Mouse (Mus musculus) kidney, postnatal 25 days (tissue): Measurements from ENCODE around the gene Tnni3k.

Experiments used
- DNase-seq, 2 experiments: peaks; one replicate each; pipeline ENCODE4 v3.0.0; 2021; ENCODE audit warnings: mixed read lengths in 2 of 2

Gene Tnni3k

GRCm38 (mm10) chr3:155055231-155055916 is at the start of gene Tnni3k:
TSS of gene Tnni3k (minus strand) at chr3:155055407.
- DNase-seq, result no peak

DNA sequence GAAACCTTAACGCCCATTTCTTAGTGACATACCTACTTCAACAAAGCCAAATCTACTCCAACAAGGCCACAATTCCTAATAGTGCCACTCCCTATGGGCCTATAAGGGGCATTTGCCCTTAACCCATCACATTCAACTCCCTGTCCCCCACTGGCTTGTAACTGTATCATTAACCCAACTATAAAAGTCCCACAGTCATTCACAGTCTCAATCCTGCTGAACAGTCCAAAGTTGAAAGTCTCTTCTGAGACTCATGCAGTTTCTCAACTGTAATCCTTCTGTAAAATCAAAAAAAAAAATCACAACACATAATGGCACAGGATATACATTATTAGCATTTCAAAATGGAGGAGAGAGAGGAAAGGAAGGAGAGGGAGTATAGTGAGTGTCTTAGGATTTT is 44.1 kb upstream of the Tnni3k start:
- no peak for DNase-seq

DNA sequence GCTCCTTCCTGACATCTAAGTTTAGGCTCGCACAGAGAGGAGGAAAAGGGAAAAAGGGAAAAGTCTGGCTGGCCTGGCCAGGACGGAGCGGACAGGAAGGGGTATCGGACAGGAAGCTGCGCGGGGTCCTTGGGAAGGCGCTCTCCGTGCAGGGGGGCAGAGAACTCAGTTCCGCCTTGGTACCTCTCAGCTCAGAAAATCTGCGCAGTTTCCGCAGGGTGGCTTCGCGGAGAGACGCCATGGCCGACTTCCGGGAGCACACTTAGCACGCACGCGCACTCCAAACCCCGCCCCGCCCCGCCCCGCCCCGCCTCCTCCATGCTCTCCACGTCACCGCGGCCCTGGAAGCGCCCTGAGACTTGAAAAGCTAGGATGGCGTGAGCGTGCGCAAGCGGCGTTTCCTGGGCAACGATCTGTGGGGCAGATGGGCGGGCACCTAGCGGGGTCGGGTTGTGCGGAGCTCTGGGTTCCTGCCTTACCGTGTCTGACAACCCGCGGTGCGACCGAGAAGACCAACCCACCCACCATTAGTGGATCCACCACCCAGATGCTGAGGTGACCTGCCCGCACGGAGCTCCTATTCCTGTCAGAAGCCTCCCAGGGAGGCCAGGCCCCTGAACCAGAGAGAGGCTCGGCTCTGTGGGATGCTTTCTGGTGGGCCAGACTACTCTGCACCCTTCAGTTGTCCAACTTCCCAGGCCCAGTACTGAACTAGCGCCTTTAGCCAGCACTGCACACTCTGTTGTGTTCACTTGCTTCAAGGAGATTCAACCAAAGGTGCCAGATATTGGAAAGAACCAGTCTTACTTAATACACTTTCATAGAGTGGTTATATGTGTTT is 38.1 kb upstream of the Tnni3k start, which contains the start of the genes Fpgt and Lrriq3:
Gene Fpgt (minus strand): TSS at position 288 of the 841 bp plus-strand sequence.
Gene Lrriq3 (plus strand): TSS at position 319 of the 841 bp plus-strand sequence.
- peak; percentile 92 to 96 for DNase-seq

DNA sequence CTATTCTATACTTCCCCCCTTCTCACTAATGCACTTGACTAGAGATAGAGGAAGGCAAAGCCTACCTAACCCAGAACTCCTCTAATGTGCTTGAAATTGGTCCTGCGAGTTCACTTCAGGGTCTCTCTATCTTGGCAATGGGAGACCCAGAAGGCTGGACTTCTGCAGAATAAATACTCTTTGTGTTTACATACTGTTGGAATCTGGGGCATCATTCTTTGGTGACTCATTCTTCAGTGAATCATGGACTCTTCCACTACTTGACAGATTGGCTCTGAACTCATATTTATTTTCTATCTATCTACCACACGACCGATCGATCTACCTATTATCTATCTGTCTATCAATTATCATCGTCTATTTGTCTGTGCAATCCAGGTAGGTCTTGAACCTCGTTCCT is 36.9 kb upstream of the Tnni3k start:
- DNase-seq, result no peak

GRCm38 (mm10) chr3:155077908-155078307 is 22.7 kb upstream of the Tnni3k start:
- no peak for DNase-seq

DNA sequence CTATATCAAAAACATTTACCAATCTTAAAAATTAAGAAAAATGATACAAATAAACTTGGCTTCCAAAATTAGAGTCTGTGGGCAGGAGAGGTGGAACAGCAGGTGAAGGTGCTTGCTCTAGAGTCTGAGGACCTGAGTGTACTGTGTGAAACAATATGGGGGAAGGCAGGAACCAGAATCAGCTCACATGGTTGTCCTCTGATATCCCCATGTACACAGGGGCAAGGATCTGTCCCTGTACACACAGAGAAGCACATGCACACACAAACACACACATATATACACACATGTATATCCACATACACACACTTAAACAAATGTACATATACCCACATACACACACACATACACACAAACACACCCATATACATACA is 4.2 kb upstream of the Tnni3k start:
- no peak for DNase-seq

DNA sequence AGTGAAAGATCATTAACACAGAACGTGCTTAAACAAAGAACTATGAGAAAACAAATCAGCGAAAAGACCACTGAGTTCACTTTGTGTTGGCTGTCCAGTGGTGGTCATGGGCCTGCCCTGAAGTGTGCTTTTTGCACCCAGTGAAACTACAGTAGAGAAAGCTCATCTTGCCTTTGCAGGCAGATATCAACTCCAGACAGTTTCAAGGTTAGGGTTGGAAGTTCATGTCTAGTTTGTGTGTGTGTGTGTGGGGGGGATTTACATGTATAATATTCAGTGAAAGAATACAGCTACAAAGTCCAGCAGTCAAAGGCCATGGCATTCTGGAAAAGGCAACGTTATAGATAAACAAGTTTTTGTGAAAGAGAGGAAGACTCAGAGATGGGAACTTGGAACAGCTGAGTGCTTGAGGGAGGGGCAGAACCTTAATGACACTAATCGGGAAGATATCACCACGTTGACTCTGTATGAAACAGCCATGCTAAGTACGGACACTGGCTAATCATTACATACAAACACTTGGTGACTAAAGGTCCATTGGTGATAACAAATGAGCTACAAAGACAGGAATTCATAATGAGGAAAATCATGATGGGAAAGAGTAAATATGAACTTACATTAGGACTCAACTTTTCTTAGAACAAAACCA is 3.7 kb upstream of the Tnni3k start:
- DNase-seq, result no peak

DNA sequence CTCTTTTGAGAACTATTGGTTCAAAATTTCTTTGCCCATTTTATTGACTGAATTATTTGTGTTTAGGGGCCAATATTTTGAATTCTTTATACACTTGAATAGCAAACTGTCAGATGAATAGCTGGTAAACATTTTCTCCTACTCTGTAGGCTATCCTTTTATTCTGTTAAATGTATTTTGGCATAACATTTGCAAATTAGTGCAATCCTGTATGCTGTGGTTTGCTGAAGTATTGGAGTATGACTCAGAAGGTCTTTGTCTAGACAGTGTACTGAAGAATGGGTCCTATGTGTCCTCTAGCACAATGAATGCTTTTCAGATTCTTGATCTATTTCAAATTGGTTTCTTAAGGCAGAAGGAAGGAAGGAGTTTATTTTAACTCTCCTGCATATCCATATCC is 2.4 kb upstream of the Tnni3k start:
- DNase-seq, result no peak

DNA sequence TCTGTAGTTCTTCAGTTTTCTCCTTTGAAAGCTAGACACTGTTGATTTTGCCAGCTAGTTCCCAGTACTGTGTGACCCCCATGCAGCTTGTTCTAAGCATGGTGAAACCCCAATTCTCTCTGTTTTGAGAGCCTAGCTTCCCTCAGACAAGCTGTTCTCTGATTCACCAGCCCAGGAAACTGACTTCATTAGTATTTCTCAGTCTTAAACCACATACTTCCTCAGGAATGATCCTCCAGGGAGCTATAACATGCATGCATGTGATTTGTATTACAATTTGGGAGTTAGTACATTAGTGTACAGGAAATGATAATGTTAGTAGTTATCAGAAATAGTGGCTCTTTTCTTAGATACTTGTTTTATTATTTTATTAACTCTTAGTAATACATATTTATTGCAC is 1.4 kb upstream of the Tnni3k start:
- no peak for DNase-seq

DNA sequence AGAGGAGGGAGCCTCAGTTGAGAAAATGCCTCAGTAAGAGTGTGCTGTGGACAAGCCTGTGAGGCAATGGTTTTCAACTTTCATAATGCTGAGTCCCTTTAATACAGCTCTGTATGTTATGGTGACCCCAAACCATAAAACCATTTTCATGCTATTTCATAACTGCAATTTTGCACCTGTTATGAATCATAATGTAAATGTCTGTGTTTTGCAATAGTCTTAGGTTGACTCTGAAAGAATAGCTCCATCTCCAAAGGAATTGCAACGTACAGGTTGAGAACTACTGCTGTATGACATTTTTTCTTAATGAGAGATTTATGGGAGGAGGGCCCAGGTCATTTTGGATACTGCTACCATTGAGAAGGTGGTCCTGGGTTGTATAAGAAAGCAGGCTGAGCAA is 2.0 kb downstream of the Tnni3k start:
- no peak for DNase-seq

DNA sequence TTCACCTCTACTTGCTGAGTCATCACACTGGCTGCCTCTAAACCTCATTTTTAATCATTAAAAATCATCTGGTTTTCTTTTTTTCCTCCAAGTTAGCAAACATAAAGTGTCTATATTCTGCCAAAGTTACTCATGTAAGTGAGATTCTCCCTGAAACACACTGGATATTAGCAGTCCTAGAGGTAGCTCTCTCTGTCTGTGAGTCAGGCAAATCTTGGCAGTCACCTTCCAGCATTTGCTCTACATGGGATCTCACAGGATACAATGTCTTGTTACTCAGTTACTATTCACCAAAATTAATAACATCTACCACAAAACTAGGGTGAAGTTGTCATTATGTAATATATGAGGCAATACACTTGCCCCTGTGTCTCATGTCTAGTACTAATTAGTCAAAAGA is 3.2 kb downstream of the Tnni3k start:
- DNase-seq, result no peak

GRCm38 (mm10) chr3:155039012-155039836 is 16.0 kb downstream of the Tnni3k start:
- no peak for DNase-seq

- no peak for DNase-seq
These were observed 20.9 kb downstream of the Tnni3k start for GRCm38 (mm10) chr3:155034323-155034722.

GRCm38 (mm10) chr3:155030200-155030599 is 25.0 kb downstream of the Tnni3k start:
- no peak for DNase-seq

DNA sequence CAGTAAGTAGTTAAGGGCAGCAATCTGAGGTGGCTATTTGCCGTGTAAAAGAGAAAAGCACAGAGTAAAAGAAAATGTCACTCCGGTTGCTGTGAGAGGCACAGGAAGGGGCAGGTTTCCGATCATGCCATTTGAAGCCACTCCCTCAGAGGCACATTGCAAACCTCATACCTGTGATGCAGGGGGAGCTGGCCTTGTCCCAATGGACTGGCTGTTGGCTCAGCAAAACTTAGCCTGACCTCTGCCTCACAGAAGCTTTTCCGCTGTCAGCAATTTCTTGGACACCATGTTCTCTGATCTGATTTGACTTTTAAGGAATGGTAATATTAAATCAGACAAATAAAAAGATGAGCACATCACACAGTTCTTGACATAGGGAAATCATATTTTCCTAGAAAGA is 52.4 kb downstream of the Tnni3k start:
- DNase-seq, result peak; percentile 27 to 38

DNA sequence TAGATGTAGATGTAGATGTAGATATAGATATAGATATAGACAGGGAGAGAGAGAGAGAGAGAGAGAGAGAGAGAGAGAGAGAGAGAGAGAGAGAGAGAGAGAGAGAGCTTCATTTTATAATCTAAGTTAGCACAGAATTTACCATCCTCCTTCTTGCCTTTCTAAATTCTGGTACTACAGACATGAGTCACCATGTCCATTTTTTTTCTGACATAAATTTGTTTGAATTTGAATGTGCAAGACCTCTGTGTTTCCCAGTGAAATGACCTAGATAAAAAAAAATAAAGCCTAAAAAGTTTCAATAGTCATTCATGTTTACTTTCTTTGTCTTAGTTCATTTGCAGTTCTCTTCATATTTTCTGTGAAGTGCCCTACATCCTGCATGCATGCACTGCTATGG is 54.2 kb downstream of the Tnni3k start:
- no peak for DNase-seq

GRCm38 (mm10) chr3:154992678-154993077 is 62.5 kb downstream of the Tnni3k start:
- DNase-seq, result no peak

DNA sequence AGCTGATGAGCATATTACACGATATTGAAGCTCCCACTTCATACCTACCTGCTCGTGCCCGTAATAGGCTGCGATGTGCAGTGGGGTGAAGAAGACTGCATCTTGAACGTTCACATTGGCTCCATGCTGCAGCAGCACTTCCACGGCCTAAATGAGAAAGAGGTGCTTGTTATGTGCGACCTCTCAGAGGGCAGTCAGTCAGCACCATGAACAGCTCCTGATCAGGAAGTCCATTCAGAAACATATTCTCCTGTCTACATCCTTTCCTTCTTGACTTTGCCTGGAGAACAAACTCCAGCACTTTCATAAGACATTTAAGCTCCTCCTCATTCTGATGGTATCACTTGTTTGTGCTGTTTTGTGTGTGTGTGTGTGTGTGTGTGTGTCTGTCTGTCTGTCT is 76.1 kb downstream of the Tnni3k start:
- no peak for DNase-seq

DNA sequence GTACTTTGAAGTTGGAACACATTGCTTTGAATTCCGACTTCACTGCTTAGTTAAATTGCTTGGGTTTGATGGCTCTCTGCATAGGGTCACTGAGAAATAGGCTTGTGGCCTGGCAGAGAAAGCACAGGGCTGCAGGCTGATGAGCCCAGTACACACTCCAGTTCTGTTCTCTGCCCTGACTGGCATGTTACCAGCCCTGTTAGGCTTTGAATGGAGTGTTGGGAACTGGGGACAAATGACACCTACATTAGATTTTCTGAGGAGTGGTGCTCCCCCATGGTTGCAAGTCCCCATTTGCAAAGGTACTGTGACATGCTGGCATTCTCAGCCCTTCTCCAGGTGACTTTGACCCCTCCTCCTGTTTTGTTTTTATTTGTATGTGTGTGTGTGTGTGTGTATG is 83.6 kb downstream of the Tnni3k start:
- DNase-seq, result no peak

- DNase-seq, result no peak
These were observed 84.2 kb downstream of the Tnni3k start for GRCm38 (mm10) chr3:154970981-154971380.

DNA sequence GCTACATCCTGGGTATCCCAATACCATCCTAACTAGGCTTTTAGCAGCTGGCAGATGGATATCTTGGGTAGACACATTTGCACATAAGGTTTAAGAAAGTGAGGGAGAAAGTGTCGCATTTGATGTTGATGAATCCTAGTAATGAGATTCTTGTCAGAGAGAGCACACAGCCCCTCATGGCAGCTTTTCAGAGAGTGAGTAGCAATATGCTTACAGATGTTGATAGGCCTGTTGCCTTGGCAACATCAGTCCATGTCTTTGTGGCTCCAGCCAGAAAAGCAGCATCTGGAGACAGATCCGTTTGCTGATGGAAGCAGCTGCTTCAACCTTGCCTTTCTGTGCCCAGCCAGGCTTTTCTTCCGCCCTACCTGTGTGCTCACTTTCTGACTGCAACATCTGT is 93.9 kb downstream of the Tnni3k start:
- DNase-seq, result no peak

DNA sequence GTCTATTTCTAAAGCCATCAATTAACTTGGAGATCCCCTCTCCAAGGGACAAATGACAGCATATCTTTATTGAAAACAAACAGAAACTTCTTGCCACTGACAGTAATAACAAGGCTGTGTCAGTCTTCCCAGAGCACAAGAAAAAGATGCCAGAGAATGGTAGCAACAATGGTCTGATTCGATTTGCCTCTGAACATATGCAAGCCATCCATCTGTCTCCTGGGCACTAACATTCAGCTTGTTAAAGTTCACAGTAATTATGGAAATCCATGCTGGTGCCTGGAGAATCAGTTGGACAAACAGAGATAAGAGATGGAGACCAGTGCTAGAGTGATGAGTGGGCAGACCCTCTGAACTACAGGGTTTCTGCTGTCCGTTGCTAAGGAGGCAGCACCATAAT is 102.1 kb downstream of the Tnni3k start:
- no peak for DNase-seq

DNA sequence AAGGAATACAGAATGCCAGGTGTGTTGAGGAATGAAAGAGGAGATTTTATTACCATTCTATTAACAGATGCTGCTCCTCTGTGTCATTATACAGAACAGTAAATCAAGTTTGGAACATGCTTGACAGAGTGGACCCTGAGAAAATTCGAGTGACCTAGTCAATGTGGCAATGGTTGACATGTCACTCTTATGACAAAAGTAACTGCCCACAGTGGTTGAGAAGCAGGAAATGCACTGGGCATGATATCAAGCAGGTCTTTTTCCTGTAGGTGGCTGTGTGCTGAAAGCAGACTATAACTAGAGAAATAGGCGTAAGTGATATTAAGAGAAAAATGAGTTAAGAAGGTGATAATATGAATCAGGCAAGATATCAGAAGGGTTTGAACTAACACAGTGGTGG is 105.7 kb downstream of the Tnni3k start:
- no peak for DNase-seq
